Mouse (Mus musculus): ENCODE results near the gene Prkaa2. TPM values are rescaled to one million over a fixed set of nuclear protein-coding genes. Genes with fewer than 3 reads are reported as not detected.

Gene Prkaa2
- polyA plus RNA-seq (2012; rRNA removed): 9.3 and 10.7 TPM in 2 replicates

DNA sequence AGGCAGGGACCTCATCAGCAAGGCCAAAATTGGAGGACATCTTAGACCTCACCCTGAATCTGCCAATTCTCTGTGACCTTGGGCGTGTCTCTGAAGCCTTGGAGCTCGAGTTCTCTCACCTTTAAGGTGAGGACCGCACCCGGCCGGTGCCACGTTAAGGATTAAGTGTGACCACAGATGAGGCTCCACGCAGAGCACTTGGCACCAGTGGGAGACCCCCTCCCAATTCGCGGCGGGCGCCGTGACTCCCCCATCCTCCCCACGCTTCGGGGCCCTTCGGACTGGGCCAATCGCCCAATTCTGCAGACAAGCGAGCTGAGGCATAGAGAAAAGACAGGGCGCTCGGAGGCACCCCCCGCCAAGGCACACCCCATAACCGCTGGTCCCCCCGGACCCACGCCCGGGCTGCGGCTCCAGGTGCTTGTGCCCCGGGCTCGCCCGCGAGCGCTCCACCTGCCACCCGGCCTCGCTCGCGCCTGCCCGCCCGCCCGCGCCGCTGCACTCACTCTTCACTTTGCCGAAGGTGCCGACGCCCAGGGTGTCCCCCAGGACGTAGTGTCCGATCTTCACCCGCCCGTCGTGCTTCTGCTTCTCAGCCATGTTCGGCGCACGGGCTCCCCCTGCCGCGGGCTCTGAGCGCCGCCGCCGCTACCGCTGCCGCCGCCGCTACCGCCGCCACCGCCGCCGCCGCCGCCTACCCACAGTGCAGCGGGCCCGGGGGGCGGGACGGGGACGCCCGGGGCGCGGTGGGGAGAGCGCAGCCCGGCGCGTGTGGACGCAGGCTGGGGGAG lies at the start of gene Prkaa2:
Prkaa2 (minus strand) TSS at position 692 of the 791 bp plus-strand sequence.

DNA sequence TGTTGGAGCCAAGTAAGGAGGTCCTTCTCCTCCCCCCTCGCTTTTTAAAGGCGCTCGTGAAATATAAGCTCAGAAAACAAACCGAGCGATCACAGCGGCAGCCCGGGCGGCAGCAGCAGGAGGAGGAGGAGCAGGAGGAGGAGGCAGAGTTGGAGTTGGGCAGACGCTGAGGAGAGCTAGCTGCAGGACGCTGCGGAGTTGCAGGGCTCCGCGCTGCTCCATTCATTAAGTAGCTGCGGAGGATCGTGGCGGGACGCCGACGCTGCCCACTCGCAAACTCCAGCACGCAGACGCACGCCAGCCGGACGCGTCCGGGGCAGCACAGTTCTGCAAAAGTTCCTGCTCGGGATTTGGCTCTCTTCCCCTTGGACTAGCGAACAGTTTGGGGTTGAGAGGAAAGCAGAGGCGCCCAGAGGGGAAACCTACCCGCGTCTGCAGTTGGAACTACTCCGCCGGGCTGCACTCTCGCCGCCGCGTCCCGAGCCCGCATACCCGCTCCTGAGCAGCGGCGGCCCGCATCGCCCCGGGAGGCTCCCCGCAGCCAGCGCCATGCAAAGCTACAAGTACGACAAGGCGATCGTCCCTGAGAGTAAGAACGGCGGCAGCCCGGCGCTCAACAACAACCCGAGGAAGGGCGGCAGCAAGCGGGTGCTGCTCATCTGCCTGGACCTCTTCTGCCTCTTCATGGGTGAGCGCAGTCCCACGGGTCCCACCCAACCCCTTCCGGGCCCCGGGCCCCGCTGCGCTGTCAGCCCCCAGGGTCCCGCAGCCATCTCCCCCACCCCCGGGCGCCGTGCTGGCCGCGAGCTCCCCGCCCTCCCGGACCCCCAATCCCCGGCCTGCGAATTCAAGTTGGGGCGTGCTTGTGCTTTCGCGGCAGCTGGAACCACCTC lies 47.8 kb upstream of the Prkaa2 start, which contains the start of gene Plpp3:
Plpp3 (plus strand) TSS at position 72 of the 893 bp plus-strand sequence.

Other genes with a start within 250 kb of the Prkaa2 start
- gene C8a, start 233.5 kb downstream of the Prkaa2 start, polyA plus RNA-seq (2012; rRNA removed): not detected in 2 replicates
- gene Fyb2, start 196.4 kb downstream of the Prkaa2 start, polyA plus RNA-seq (2012; rRNA removed): 0.60 and 0.64 TPM in 2 replicates
- gene Plpp3, start 47.5 kb upstream of the Prkaa2 start, polyA plus RNA-seq (2012; rRNA removed): 39.7 and 52.8 TPM in 2 replicates